Mouse (Mus musculus) heart, postnatal 36 days (tissue): ENCODE measurements around the gene Tomm22. TPM values are rescaled to one million over a fixed set of nuclear protein-coding genes. Genes with fewer than 3 reads are reported as not detected.
A peak's percentile ranks its signal among the peaks of the same experiment; 100 is the strongest.
"Not testable (repeated sequence)": the region's sequence is repeated elsewhere in the genome, so short reads cannot be mapped to it uniquely, and the experiment has no call there.

Source experiments
- DNase-seq, 2 experiments: peaks; one replicate each; pipeline ENCODE4 v3.0.0; 2021 to 2022
- intact Hi-C: fragments of 180-260 bp; cut with DNase I; formaldehyde crosslinking; loops from one replicate; pipeline ENCODE4 v1.15.1; 2025
- total RNA-seq, 2 experiments: library from RNA; stranded (reverse); gene quantifications; 2 replicates each; pipeline ENCODE4 v1.2.3; 2021

The Tomm22 gene
- 100 to 1,000 TPM; 110 to 120 TPM for total RNA-seq

- DNase-seq, result peak; percentile 86 to 89
- intact Hi-C loops, result loop anchor here (2.0 kb wide), 1 partner anchor 16 kb away; the partner anchor contains the start of gene Josd1
These were observed at the start of gene Tomm22 for GRCm38 (mm10) chr15:79670249-79670971. Gene Tomm22 (plus strand): TSS chr15:79670861.

DNA sequence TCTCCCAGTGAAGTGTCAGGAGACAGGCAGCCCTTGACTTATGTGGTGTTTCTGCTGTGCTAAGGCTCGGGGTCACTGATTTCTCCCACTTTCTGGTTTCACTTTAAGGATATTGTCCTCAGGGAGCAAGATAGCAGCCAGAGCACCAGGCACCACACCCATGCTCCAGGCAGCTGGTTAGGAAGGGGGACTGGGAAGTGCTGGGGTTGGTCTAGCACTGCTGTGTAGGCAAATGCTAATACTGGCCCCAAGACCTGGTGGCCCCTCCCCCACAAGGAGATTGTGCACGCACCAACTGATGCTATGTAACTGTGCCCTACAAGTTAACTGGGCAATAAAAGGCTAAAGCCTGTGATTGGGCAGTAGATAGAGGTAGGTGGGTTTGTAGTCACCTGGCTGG is 40.2 kb upstream of the Tomm22 start:
- intact Hi-C loops, result no loop called here
- DNase-seq, result no peak

GRCm38 (mm10) chr15:79641135-79641817 is 29.4 kb upstream of the Tomm22 start:
- intact Hi-C loops, result no loop called here
- no peak for DNase-seq

DNA sequence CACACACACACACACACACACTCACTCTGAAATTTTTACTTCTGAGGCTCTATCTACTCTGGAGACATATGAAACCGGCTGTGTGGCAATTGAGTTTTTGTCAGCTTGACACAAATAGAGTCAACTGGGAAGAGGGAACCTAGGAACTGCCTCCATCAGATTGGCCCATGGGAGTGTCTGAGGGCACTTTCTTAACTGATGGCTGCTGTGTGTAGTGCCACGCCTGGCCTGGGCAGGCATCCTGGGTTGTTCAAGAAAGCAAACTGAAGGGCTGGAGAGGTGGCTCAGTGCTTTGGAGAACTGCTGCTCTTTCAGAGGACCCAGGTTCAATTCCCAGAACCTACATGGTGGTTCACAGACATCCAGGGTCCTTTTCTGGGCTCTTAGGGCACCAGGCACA is 25.2 kb upstream of the Tomm22 start:
- DNase-seq, result no peak
- intact Hi-C loops, result no loop called here

GRCm38 (mm10) chr15:79648130-79648529 is 22.5 kb upstream of the Tomm22 start:
- no peak for DNase-seq
- intact Hi-C loops, result no loop called here

GRCm38 (mm10) chr15:79650569-79650968 is 20.1 kb upstream of the Tomm22 start:
- intact Hi-C loops, result loop anchor here (10.0 kb wide), 1 partner anchor 74 kb away; no protein-coding TSS in a partner anchor
- peak in 1 of 2 experiments; percentile 38 for DNase-seq

- no peak for DNase-seq
- intact Hi-C loops, result loop anchor here (10.0 kb wide), 1 partner anchor 73 kb away; no protein-coding TSS in a partner anchor
These were observed 19.2 kb upstream of the Tomm22 start for GRCm38 (mm10) chr15:79651481-79651880.

- intact Hi-C loops, result loop anchor here (5.0 to 10.0 kb wide), 2 partner anchors 68 to 104 kb away; no protein-coding TSS in a partner anchor
- DNase-seq, result no peak
These were observed 14.2 kb upstream of the Tomm22 start for GRCm38 (mm10) chr15:79656451-79656850.

- intact Hi-C loops, result loop anchor here (2.0 to 10.0 kb wide), 3 partner anchors 29 to 106 kb away; partner anchors contain the start of gene Josd1
- DNase-seq, result peak; percentile 83 to 90
These were observed 12.7 kb upstream of the Tomm22 start for GRCm38 (mm10) chr15:79657837-79658530.

GRCm38 (mm10) chr15:79658531-79659375 is 11.9 kb upstream of the Tomm22 start, which contains the start of the genes Fam227a and Cby1:
Gene Fam227a (minus strand): TSS chr15:79658956.
Gene Cby1 (plus strand): TSS chr15:79659199.
- peak; percentile 96 to 98 for DNase-seq
- intact Hi-C loops, result loop anchor here (2.0 to 10.0 kb wide), 3 partner anchors 28 to 106 kb away; partner anchors contain the start of gene Josd1

DNA sequence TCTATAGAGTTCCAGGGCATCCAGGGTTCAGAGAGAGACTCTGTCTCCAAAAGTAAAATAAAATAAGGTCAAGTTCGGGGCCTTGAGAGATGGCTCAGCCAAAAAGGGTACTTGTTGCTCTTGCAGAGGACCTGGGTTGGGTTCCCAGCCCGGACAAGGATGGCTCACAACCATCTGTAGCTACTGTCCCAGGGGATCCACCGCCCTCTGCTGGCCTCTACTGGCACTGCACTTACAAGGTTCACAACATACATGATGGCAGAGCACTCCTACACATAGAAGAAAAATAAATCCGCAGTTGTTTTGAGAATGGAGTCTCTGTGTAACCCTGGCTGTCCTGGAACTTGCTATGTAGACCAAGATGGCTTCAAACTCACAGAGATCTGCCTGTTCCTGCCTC is 8.8 kb upstream of the Tomm22 start:
- intact Hi-C loops, result loop anchor here (5.0 kb wide), 1 partner anchor 440 kb away; no protein-coding TSS in a partner anchor
- DNase-seq, result peak in 1 of 2 experiments; percentile 28

DNA sequence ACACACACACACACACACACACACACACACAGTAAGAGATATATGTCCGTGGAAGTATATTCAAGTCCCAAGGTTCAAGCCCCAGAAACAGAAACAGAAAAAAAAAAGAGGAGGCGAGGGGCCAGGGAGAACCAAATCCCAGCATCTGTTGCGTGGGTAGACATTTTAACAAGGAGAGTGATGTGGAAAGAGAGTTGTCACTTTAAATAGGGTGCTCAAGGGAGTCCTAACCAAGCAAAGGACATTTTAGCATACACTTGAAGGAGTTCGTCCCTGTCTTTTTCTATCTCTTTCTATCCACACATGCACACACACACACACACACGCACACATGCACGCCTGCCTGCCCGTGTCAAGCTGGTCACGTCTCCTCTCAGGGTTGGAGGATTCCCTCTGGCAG is 6.0 kb upstream of the Tomm22 start:
- intact Hi-C loops, result loop anchor here (5.0 kb wide), 1 partner anchor 442 kb away; no protein-coding TSS in a partner anchor

DNA sequence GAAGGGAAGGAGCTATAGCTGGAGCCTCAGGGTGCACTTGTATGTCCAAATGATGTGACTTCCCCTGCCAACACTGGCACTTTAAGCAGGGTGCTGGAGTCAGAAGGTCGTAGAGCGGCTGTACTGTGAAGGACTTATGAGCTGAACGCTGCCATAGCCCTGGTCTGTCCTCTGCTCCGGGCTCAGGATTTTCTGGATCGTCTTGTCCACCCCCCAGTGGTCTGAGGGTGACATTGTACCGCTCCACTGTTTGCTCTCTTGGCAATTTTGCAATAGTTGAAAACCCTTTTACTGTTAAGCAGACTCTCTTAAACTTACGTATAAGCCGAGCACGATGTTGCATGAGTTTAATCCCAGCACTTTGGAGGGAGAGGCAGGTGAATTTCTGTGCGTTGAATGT is 1.5 kb upstream of the Tomm22 start:
- intact Hi-C loops, result no loop called here
- DNase-seq, result no peak

More for the DNA sequence above, 6.0 kb upstream of the Tomm22 start:
- DNase-seq, result no peak

GRCm38 (mm10) chr15:79670972-79671299 is 275 bp downstream of the Tomm22 start:
- intact Hi-C loops, result loop anchor here (2.0 kb wide), 1 partner anchor 16 kb away; the partner anchor contains the start of gene Josd1
- DNase-seq, result no peak

DNA sequence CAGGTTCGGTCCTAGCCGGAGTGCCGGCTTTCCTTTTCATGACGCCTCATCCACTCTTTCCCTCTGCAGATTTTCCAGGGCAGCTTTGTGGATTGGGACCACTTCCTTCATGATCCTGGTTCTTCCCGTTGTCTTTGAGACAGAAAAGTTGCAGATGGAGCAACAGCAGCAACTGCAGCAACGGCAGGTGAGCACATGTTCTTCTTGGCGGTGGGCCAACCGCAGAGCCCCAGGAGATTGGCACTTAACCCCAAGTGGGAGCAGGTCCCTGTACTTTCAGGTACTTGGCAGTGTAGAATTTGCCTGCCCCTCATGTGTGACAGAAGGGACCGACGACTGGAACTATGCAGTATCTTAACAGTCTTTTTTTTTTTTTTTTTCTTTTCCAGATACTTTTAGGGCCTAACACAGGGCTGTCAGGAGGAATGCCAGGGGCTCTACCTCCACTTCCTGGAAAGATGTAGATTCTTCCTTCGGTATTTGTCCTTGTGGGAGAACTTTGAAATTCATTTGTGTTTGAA is 1.2 kb downstream of the Tomm22 start:
- DNase-seq, result not testable (repeated sequence)
- intact Hi-C loops, result loop anchor here (2.0 kb wide), 1 partner anchor 15 kb away; the partner anchor contains the start of gene Josd1

DNA sequence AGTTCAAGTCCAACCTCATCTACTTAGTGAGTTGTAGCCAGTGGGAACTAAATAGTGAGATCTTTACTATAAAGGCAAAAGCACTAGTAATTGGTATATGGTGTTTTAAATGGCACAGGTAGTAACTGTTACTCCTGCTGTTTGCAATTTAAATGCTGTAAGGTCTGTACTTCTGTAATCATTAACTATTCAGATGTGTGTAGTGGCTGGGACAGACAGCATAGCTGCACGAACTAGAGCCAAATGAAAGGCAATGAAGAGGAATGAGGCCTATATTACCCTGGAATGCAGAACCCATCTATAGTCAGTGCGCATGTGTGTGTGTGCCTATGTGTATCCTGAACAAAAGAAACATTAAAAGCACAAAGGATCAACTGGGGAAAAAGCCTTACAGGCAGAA is 7.3 kb downstream of the Tomm22 start:
- intact Hi-C loops, result no loop called here
- DNase-seq, result no peak

DNA sequence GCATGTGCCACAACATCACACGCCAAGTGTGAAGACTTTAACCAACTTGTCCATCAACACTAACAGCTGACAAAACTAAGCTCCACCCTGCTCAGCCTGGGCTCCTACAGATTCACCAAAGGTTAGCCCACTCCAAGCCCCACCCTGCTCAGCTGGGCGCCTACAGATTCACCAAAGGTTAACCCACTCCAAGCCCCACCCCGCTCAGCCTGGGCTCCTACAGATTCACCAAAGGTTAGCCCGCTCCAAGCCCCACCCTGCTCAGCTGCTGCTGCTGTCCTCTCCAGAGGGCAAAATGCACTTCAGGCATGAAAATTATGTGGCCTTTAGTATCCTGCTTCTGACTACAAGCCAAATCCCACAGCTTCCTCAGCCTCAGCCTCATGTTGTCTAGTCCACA is 11.3 kb downstream of the Tomm22 start:
- DNase-seq, result no peak
- intact Hi-C loops, result no loop called here

DNA sequence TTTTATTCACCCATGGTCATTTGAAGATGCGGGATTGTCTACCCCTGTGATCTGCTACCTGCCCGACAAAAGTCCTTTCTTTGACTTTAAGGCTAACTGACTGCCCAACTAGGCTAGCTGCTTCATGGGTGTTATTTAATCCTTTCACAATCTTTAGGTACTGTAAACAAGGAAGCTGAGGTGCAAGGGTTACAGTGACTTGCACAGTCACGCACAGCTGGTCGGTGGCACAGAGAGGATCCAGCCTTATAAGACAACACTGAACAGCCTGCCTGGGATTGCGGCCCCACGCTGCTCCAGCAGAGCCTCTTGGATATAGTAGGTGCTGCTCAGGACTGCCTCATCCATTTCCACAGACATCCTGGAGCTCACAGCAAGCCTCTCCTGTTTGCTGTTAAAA is 12.5 kb downstream of the Tomm22 start:
- intact Hi-C loops, result no loop called here
- DNase-seq, result no peak

DNA sequence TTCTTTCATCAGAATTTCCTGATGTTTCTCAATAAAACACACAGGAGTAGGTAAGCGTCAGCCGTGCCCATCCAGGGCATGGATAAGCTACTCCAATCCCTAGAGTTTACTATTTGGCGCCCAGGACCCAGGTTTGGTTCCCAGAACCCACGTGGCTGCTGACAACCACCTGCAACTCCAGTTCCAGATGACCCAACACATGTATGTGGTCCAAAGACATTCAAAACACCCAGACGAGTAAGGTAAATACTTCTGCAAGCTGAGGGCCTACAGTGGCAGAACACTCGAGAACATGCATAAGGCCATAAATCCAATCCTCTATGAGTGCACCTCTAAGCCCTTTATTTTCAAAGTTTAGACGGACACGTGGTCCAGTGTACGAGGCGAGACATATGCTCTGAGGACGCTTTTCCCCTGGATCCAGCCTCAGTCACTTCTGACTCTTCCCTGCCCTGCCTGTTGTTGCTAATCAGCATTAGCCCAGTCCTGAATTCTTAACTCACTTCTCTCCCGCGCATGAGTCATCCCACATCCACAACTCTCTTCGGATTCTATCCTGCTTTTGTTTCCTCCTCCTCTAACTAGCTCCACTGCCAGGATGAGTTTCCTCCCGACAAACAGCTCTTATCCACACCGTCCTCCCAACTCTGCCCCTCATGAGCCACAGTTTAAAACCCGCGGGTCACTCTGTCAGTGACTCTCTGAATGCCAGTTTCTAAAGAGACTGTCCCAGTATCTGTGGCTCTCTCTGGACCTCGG is 13.2 kb downstream of the Tomm22 start:
- no peak for DNase-seq
- intact Hi-C loops, result no loop called here
